Mouse (Mus musculus) heart, postnatal 0 days (tissue): ENCODE results near the gene Lipc.

Source experiments
- CTCF ChIP-seq: IDR thresholded peaks from 2 replicates; pipeline ENCODE4 v1.5.1; 2016; ENCODE audit warnings: antibody characterized with exemption, control low read depth, low read depth
- EP300 ChIP-seq: IDR thresholded peaks from 2 replicates; pipeline ENCODE4 v1.6.1; 2016; ENCODE audit warnings: antibody characterized with exemption, low read depth

- TF ChIP-seq CTCF: no peak; the same call in 1 of the 2 replicates
- TF ChIP-seq EP300: no peak
These were observed 25.0 kb downstream of the Lipc start for GRCm38 (mm10) chr9:70926820-70927588.
